Mouse (Mus musculus): ENCODE data around the gene Mnx1.
"Not testable (repeated sequence)": the region's sequence is repeated elsewhere in the genome, so short reads cannot be mapped to it uniquely, and the experiment has no call there.

DNA sequence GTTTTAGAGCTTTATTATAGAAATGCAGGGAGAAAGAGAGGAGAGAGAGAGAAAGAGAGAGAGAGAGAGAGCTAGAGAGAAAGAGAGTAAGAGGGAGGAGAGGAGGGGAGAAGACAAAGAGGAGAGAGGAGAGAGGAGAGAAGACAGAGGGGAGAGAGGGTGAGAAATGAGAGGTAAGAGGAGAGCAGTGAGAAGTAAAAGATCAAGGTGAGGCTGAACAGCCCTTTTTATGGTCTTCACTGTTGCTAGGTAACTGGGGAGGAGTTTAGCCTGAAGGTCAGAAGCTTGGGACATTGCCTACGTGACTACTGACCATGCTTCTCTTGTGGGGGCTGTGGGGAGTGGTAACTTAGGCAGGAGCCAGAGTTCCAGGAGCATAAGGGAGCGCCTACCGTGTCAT, 54.9 kb downstream of the Mnx1 start:
- TF ChIP-seq HCFC1 (IDR thresholded peaks at IDR 0.05; ENCODE audit: low read depth, low read length); USF1 (IDR thresholded peaks at IDR 0.05; ENCODE audit: low read depth, low read length); EP300 (IDR thresholded peaks at IDR 0.05; ENCODE audit: low read length); POLR2AphosphoS2 (IDR thresholded peaks at IDR 0.05; ENCODE audit: low read depth, low read length); MAZ (IDR thresholded peaks at IDR 0.05; ENCODE audit: low read depth, low read length); ETS1 (conservative IDR thresholded peaks at IDR 0.05; ENCODE audit: low read depth, low read length); KAT2A (IDR thresholded peaks at IDR 0.05; ENCODE audit: insufficient replicate concordance, low read length): not testable (repeated sequence)

Data from CH12.LX (cell line).